22 mouse cellular contexts compared by ENCODE assay signal in the genomic region with DNA sequence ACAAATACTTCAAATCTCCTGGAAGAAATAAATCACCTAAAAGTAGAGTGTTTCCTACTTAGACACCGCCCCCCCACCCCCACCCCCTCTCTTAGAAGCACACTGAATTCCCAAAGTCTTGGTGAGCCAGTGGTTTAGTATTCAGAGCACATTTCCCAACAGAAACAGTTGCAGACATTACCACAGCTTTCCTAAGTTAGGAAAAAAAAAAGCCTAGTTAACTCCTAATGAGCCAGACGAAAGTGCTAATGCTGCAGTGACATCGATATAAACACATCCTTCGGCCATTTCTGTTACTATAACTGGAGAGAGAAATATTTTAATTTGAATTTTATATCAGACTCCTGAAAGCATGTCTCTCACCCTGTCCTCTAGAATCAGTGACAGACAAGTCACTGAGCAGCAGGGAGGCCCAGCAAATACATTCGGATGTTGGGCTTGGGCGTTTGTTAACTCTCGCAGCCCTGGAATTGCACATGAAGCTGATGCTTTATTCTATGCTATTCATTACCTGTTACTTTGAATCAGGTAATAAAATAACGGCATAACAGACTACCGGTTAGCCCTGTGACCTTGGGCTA.
A peak's percentile ranks its signal among the peaks of the same experiment; 100 is the strongest.
DNase-seq lines count a peak whose midpoint lies in the region; ATAC-seq and TF ChIP-seq lines count a peak whose summit lies in the region.
"Had no signal": no experiment of that assay in that cellular context is flagged by ENCODE, and none has a peak within 500 bp of the region (broad histone marks: within the 10 kb centered on the region; RNA-seq: fewer than 3 reads in every experiment).

No protein-coding gene starts in this region.

- H3K9me3 ChIP-seq in hindbrain, embryonic 15.5 days: no peaks in the 10 kb centered on the region
- H3K9me3 ChIP-seq in hindbrain, embryonic 11.5 days (ENCODE audit: control insufficient read depth, low read length): no peaks in the 10 kb centered on the region
- H3K9me3 ChIP-seq in hindbrain, embryonic 16.5 days (ENCODE audit: control insufficient read depth, low read length): no peaks in the 10 kb centered on the region
- H3K9me3 ChIP-seq: heart, embryonic 12.5 days; kidney, embryonic 15.5 days; limb, embryonic 13.5 days; liver, embryonic 13.5 days; midbrain, embryonic 12.5 days had no signal

- 54% methylated on average over 9 of the region's 9 CpGs for WGBS in hindbrain, embryonic 15.5 days
- 75% methylated on average over 9 of the region's 9 CpGs for WGBS in hindbrain, embryonic 11.5 days
- 46% methylated on average over 9 of the region's 9 CpGs for WGBS in hindbrain, embryonic 16.5 days
- 65% methylated on average over 9 of the region's 9 CpGs for WGBS in kidney, adult 2 months

- H3K36me3 ChIP-seq in hindbrain, embryonic 15.5 days: no peaks in the 10 kb centered on the region
- H3K36me3 ChIP-seq in hindbrain, embryonic 11.5 days (ENCODE audit: control insufficient read depth, insufficient read depth, low read length): no peaks in the 10 kb centered on the region
- H3K36me3 ChIP-seq in hindbrain, embryonic 16.5 days (ENCODE audit: control insufficient read depth, insufficient read depth, low read length): no peaks in the 10 kb centered on the region
- no peaks in the 10 kb centered on the region for H3K36me3 ChIP-seq in kidney, adult 2 months (ENCODE audit: control insufficient read depth, insufficient read depth, low read length)
- H3K36me3 ChIP-seq: heart, embryonic 12.5 days; kidney, embryonic 15.5 days; limb, embryonic 13.5 days; liver, embryonic 13.5 days; midbrain, embryonic 12.5 days had no signal

- no peak for TF ChIP-seq POLR2A in kidney, adult 2 months (IDR thresholded peaks at IDR 0.05; ENCODE audit: low read depth, low read length)

- H3K4me2 ChIP-seq in hindbrain, embryonic 15.5 days: no peak overlapping the region
- H3K4me2 ChIP-seq in hindbrain, embryonic 11.5 days (replicated peaks; ENCODE audit: low read depth, low read length): no peak overlapping the region
- H3K4me2 ChIP-seq in hindbrain, embryonic 16.5 days (ENCODE audit: low read length): no peak overlapping the region
- H3K4me2 ChIP-seq: heart, embryonic 12.5 days; kidney, embryonic 15.5 days; limb, embryonic 13.5 days; liver, embryonic 13.5 days; lung, embryonic 14.5 days; midbrain, embryonic 12.5 days had no signal

- no peak overlapping the region for H3K9ac ChIP-seq in hindbrain, embryonic 15.5 days
- H3K9ac ChIP-seq in hindbrain, embryonic 11.5 days (ENCODE audit: low read depth, low read length): no peak overlapping the region
- no peak overlapping the region for H3K9ac ChIP-seq in hindbrain, embryonic 16.5 days (ENCODE audit: low read depth, low read length)
- H3K9ac ChIP-seq: heart, embryonic 12.5 days; kidney, embryonic 15.5 days; limb, embryonic 13.5 days; liver, embryonic 13.5 days; lung, embryonic 14.5 days; midbrain, embryonic 12.5 days had no signal

- H3K27ac ChIP-seq in hindbrain, embryonic 15.5 days (replicated peaks): peak overlapping the region; percentile 51; the same call in 1 of the 2 replicates
- H3K27ac ChIP-seq in hindbrain, embryonic 11.5 days (ENCODE audit: low read depth, low read length): no peak overlapping the region
- no peak overlapping the region for H3K27ac ChIP-seq in hindbrain, embryonic 16.5 days (ENCODE audit: low read depth, low read length)
- no peak overlapping the region for H3K27ac ChIP-seq in kidney, adult 2 months (ENCODE audit: insufficient read depth, low read depth, low read length)
- H3K27ac ChIP-seq: kidney, embryonic 15.5 days; limb, embryonic 13.5 days; liver, embryonic 13.5 days; macrophage; midbrain, embryonic 12.5 days had no signal

- no peaks in the 10 kb centered on the region for H3K27me3 ChIP-seq in hindbrain, embryonic 15.5 days
- no peaks in the 10 kb centered on the region for H3K27me3 ChIP-seq in hindbrain, embryonic 11.5 days (ENCODE audit: control insufficient read depth, insufficient read depth, low read length)
- H3K27me3 ChIP-seq in hindbrain, embryonic 16.5 days (replicated peaks; ENCODE audit: control insufficient read depth, insufficient read depth, low read length): no peaks in the 10 kb centered on the region
- H3K27me3 ChIP-seq in kidney, adult 2 months (replicated peaks; ENCODE audit: control insufficient read depth, insufficient read depth, low read length): no peaks in the 10 kb centered on the region
- H3K27me3 ChIP-seq: heart, embryonic 12.5 days; kidney, embryonic 15.5 days; limb, embryonic 13.5 days; liver, embryonic 13.5 days; midbrain, embryonic 12.5 days had no signal

- H3K4me3 ChIP-seq in hindbrain, embryonic 15.5 days: no peak overlapping the region
- no peak overlapping the region for H3K4me3 ChIP-seq in hindbrain, embryonic 11.5 days (ENCODE audit: low read depth, low read length)
- H3K4me3 ChIP-seq in hindbrain, embryonic 16.5 days (ENCODE audit: low read length): no peak overlapping the region
- H3K4me3 ChIP-seq in kidney, adult 2 months (ENCODE audit: insufficient read depth, low read depth, low read length): no peak overlapping the region
- H3K4me3 ChIP-seq: heart, embryonic 12.5 days; kidney, embryonic 15.5 days; limb, embryonic 13.5 days; liver, embryonic 13.5 days; midbrain, embryonic 12.5 days had no signal

- DNase-seq in hindbrain, embryonic 11.5 days (ENCODE audit: low spot score): no peak
- DNase-seq in brain, adult 2 months (ENCODE audit: low read depth, low spot score): peak; percentile 18
- peak; percentile 60 for DNase-seq in brain, embryonic 18.5 days (ENCODE audit: low read depth, low spot score)
- no peak for DNase-seq in thymus, postnatal 10 days (ENCODE audit: low spot score in 2 of 2)
- no peak for DNase-seq in kidney, adult 2 months
- DNase-seq: cerebellum, postnatal 10 days; gastrocnemius, postnatal 10 days; heart, adult 11 months; heart, postnatal 14 days; liver, embryonic 13.5 days; lung, embryonic 14.5 days; right cerebral cortex, postnatal 14 days; spleen, adult 18-20 months; thymus, postnatal 36 days had no signal

- TF ChIP-seq CTCF in kidney, adult 2 months (conservative IDR thresholded peaks at IDR 0.05; ENCODE audit: insufficient read depth, insufficient read length, low read depth, low read length): no peak

- peaks cover 42% of the 10 kb centered on the region for H3K4me1 ChIP-seq in hindbrain, embryonic 15.5 days (replicated peaks)
- no peaks in the 10 kb centered on the region for H3K4me1 ChIP-seq in hindbrain, embryonic 11.5 days (replicated peaks; ENCODE audit: control insufficient read depth, insufficient read depth, low read length)
- peaks cover 9% of the 10 kb centered on the region for H3K4me1 ChIP-seq in hindbrain, embryonic 16.5 days (ENCODE audit: control insufficient read depth, insufficient read depth, low read depth, low read length)
- H3K4me1 ChIP-seq in kidney, adult 2 months (ENCODE audit: control insufficient read depth, insufficient read depth, low read length): no peaks in the 10 kb centered on the region
- H3K4me1 ChIP-seq: heart, embryonic 12.5 days; liver, embryonic 13.5 days had no signal

- no peak for ATAC-seq in hindbrain, embryonic 15.5 days (ENCODE audit: low FRiP score, low read depth)
- ATAC-seq in hindbrain, embryonic 11.5 days (ENCODE audit: low FRiP score): no peak
- peak; percentile 72 for ATAC-seq in hindbrain, embryonic 16.5 days
- ATAC-seq: inflammation-experienced regulatory T-cells, adult 6 months had no signal

Comparison
In these comparisons a context has a peak if more than half of its experiments do, and no peak if none do; other contexts are left out.
1. DNase-seq: peak in brain, adult 2 months (single experiment) and brain, embryonic 18.5 days (single experiment); none in hindbrain, embryonic 11.5 days (single experiment), thymus, postnatal 10 days (0 of 2) and kidney, adult 2 months (single experiment).